Mouse (Mus musculus): ENCODE results near the gene Klhl6.

GRCm38 (mm10) chr16:20006066-20006465 is 23.2 kb upstream of the Klhl6 start:
- TF ChIP-seq CTCF (IDR thresholded peaks at IDR 0.05; ENCODE audit: extremely low read depth, insufficient read length, insufficient replicate concordance, low read depth, low read length) (no peak), POLR2A (IDR thresholded peaks at IDR 0.05; ENCODE audit: low read depth, low read length) (no peak)

All from small intestine, adult 2 months (tissue).